Mouse (Mus musculus) splenic B cell, adult 2 months (primary cell): ENCODE data around the gene 5730522E02Rik.

Experiments used
- DNase-seq: peaks from one replicate; pipeline ENCODE4 v3.0.0-alpha.2; 2011; ENCODE audit warnings: low read depth, low spot score
- H3K27me3 ChIP-seq: 2 replicates; pipeline ENCODE4 v1.6.1; 2012; ENCODE audit warnings: mild to moderate bottlenecking, low read length, moderate library complexity, mixed read lengths; ENCODE audit not compliant: control insufficient read depth, poor library complexity, insufficient read depth, severe bottlenecking
- H3K36me3 ChIP-seq: 2 replicates; pipeline ENCODE4 v1.6.1; 2012; ENCODE audit warnings: mild to moderate bottlenecking, low read length, moderate library complexity, mixed read lengths; ENCODE audit not compliant: control insufficient read depth, poor library complexity, insufficient read depth, severe bottlenecking

The 5730522E02Rik gene

DNA sequence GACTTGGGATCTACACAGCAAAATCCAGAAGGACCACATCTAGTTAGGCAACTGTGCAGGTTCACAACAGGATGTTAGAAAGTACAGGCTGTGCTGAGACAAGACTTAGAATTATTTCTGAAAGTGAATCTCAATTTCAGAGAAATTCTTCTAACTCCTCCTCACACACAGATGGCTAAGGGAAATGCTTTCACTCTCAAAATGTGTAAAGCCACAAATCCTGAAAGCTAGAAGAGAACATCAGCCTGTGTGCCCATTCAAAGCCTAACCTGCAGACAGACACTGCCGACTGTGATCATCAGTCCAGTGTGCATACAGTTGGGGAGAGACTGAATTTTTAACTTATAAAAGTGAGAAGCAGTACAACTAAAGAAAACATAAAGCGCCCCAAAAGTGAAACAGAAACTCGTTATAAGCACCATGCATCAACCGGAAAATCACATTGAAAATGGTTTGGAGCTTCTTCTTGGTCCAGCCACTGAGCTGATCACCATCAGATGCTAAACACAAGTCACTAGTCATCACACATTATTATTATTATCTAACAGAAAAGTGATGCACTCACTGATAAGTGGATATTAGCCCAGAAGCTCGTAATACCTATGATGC is 45.8 kb downstream of the 5730522E02Rik start:
- DNase-seq = peak; percentile 4
- H3K27me3 ChIP-seq = no peaks in the 10 kb centered on the region
- no peaks in the 10 kb centered on the region for H3K36me3 ChIP-seq

DNA sequence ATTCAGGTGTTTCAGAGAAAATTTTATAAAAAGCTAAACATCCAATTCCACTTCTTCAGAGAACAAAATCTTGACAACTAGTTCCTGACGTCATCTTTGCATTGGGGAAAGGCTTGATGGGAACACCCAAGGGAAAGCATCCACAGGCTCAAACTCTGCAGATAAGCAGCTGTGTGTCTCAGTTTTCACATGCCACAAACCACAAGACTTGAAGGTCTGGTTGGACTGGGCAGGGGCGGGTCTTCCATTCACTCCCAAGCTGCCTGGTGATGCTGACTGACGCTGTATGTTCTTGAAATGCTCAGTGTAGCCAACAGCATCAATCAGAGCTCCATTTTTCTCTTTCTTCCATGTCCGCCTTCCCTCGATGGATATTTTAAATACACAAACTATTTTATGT is 49.2 kb downstream of the 5730522E02Rik start:
- DNase-seq = no peak
- no peaks in the 10 kb centered on the region for H3K27me3 ChIP-seq
- no peaks in the 10 kb centered on the region for H3K36me3 ChIP-seq

DNA sequence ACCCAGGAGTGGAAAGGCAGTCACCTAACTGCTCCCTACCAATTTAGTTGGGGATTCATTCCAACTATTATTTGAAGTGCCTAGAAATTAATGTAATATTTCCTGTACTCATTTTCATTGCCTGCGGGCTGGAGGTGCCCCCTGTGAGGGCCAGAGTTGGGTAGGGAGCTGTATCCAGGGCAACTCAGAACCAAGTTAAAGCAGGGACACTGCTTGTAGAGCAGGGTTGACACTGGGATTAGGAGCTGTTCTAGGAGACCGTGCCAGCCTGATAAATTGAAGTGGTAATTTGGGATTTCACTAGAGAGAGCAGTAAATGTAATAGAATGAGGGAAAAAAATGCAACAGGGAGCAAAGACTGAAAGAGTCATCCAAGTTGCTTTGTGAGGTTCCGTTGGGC is 51.5 kb downstream of the 5730522E02Rik start:
- DNase-seq = no peak
- Histone ChIP-seq H3K27me3 (no peaks in the 10 kb centered on the region), H3K36me3 (no peaks in the 10 kb centered on the region)

DNA sequence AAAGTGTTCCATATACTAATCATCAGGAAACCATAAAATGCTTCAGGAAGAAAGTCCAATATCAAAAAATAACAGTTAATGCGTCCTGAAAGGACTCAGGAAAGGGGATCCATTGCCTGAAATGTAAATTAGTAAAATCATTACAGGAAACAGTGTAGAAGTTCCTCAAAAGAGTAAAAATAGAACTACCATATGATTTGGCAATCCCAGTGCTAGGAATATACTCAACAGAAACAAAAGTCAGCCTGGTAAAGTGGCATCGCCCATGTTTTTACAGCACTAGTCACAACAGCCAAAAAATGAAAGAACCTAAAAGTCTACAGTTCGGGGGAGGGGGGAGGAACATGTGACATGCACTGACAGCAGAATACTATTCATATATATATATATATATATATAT is 70.5 kb downstream of the 5730522E02Rik start:
- no peaks in the 10 kb centered on the region for H3K36me3 ChIP-seq
- DNase-seq = no peak
- H3K27me3 ChIP-seq = no peaks in the 10 kb centered on the region

DNA sequence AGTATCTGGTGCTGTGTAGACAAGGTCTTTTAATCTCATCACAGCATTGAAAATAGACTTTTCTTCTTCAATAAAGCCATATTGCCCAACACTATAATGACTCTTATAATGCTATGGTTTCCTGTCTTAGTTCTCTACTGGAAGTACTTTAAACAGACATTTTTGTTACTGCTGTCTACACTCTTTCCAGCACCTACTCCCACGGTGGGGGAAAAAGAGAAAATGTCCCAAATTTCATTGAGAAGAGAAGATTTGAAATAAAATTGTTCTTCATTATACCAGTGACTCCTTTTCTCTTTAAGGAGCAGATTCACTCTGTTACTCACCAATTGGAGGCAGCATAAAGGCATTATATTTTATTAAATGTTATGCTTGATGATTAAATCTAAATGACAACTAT is 72.5 kb downstream of the 5730522E02Rik start:
- Histone ChIP-seq H3K36me3 (no peaks in the 10 kb centered on the region), H3K27me3 (no peaks in the 10 kb centered on the region)
- DNase-seq = no peak

DNA sequence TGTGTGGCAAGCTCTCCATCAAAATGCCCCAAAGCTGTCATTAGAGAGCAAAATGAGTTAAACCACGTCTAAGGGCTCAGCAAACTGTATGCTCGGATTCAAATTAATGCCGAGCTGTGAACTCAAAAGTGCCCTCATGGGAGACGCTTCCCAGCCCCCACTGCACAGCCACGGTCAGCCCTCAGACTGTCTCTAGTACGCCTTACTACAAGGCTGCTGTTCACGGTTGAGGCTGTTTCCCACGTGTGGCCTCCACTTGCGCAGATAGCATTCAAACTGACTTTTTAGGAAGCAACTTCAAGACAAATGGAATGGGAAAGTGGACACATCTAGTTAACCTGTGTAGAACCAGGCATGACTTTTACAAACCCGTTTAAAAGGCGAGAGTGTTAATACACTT is 79.7 kb downstream of the 5730522E02Rik start:
- no peak for DNase-seq
- H3K36me3 ChIP-seq = no peaks in the 10 kb centered on the region

DNA sequence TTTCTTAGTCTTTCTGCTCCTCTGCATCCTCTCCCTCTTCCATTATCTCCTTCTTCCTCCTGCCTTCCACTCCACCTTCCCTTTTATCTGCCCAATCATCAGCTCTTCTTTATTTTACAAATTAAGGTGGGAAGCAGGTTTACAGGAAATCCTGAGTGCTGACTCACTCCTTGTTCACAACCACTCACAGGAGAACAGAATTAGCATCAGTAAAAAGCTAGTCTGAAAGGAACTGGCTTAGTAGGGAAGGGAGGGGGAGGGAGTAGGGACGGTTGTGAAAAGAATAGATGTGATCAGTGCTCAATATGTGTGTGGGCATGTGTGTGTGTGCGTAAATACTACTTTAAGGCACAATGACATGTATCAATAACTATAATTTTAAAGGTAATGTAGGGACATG is 81.5 kb downstream of the 5730522E02Rik start:
- no peaks in the 10 kb centered on the region for H3K36me3 ChIP-seq
- DNase-seq = no peak
- H3K27me3 ChIP-seq = no peaks in the 10 kb centered on the region

More for the DNA sequence above, 79.7 kb downstream of the 5730522E02Rik start:
- no peaks in the 10 kb centered on the region for H3K27me3 ChIP-seq

DNA sequence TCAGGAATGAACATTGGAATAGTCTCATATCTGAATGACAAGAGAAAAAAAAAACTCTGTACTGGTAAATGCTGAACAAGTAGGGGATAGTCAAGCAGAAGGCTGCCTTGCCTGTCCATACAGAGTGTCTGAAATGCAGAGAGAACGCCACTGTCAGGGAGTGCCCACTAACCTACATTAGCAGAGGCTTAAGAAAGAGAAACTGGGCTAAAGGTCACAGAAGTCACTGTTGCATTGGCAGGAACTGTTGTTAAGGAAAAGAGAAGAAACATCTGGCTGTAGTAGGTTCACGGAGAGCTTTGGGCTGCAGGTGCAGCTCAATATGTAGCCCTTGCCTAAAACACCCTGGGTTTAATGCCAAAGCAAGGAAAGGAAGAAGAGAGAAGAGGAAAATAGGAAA is 82.2 kb downstream of the 5730522E02Rik start:
- no peaks in the 10 kb centered on the region for H3K36me3 ChIP-seq
- no peak for DNase-seq
- no peaks in the 10 kb centered on the region for H3K27me3 ChIP-seq

DNA sequence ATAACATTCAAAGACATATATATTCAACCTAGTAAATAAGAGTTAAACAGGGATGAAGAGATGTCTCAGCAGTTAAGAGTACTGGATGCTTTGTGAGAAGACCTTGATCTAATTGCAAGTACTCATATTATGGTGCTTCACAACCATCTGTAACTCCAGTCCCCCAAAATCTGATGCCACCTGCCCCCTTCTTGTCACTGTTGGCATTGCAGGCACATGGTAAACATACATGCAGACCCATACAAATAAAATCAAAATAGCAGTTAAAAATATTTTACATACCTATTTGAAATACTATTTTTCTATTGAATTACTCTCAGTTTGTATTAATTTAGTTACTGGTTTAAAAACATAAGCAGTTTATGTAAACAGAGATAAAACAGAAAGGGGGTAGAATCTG is 84.6 kb downstream of the 5730522E02Rik start:
- Histone ChIP-seq H3K27me3 (no peaks in the 10 kb centered on the region), H3K36me3 (no peaks in the 10 kb centered on the region)
- DNase-seq = no peak

DNA sequence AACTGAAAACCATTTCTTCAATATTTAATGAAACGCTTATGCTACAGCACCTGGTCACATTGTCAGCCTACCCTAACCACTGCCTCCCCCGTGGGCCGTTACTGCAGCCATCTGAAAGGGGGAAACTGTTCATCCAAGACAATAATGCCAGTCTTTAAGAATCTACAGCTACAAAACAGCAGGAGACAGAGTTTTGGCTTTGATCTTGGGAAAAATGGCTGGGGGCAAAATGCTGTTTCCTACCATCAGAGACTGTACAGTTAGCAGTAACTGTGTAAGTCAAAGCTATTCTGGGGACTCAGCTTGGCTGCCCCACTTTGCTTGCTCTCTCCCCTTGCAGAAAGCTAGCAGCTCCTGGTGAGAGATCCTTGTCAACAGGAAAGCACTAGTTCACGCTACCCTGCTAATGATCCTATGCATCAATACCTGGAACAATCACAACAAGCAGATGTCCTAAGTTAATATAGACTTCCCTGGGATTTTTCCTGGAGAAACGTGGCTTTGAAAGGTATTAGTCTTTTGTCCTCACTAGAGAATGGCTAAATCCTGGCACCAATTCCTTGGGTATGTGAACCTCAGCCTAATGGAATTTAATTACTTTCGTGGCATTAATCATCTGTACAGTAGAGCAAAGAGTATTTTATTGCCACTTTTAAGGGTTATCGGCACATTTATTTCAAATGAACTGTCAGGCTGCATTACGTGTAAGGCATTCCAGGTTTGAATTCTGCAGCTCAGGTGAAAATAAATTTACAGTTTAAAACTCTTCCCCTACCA is 89.6 kb downstream of the 5730522E02Rik start:
- H3K27me3 ChIP-seq = no peaks in the 10 kb centered on the region
- H3K36me3 ChIP-seq = no peaks in the 10 kb centered on the region
- DNase-seq = no peak

DNA sequence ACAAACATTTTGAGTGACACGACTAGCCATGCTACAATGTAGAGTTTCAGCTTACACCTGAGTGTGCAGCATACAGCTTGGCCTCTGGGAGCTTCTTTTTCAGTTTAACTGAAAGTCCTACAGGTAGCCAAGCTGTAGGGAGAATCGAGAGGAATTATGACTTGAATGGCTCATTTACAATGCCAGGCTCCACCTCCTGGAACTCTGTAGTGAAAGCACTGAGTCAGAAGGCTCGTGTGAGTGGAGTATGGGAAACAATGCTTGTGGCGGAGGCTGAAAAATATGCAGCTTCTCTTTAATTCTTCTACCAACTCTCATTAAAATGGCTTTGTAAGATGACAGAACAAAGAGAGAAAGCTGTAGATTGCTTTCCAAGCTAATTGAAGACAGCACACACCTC is 92.9 kb downstream of the 5730522E02Rik start:
- no peaks in the 10 kb centered on the region for H3K36me3 ChIP-seq
- H3K27me3 ChIP-seq = no peaks in the 10 kb centered on the region
- DNase-seq = no peak

DNA sequence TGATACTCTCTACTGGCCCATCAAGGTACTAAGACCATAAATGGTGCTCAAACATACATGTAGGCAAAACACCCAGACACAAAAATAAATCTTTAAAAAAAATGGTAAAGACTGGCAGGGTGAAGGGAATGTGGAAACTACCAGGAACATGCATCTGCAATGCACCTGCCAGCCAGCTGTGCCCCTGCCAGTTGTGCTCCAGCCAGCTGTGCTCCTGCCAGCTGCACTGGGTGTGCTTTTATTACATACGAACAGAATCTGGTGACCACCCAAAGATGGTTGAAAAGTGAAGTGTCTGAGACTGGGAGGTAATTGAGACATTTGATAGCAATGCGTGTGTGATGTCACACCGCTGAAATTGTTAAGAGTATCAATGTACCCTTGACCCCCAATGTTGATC is 98.4 kb downstream of the 5730522E02Rik start:
- no peaks in the 10 kb centered on the region for H3K27me3 ChIP-seq
- no peaks in the 10 kb centered on the region for H3K36me3 ChIP-seq
- no peak for DNase-seq

DNA sequence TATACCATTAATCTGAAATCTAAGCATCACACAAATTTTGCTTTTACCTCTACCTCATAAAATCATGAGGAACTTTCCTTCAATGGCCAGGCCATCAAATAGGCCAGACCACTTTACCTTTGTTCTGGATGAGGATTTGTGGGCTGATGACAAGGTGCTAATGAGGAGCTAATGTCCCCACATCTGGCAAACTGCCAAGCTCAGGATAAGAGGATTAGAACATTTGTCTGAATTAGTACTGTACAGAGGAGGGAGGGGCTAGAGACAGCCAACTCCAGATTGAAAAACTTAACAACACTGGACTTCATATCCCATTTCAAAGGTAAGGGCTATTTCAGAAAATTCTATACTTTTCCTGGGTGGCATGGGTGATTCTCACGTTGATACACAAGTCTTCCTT is 101.9 kb downstream of the 5730522E02Rik start:
- DNase-seq = no peak
- Histone ChIP-seq H3K27me3 (no peaks in the 10 kb centered on the region), H3K36me3 (no peaks in the 10 kb centered on the region)

DNA sequence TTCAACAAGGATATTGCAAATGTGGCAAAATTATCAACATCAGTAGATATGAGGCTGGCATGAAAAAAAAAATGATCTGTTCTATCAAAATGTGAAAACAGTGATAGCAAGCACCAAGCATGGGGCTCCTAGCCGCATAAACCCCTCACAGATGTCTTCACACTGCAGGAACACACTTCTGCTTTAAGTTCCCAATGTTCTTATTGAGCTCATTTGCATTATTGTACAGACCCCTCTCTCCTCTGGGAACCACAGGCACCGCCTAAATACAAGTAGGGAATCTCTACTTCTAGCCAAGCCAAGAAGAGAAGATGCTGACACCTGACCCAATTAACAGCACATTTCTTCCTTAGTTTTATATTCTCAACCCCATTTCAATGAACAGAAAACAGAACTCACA is 105.9 kb downstream of the 5730522E02Rik start:
- Histone ChIP-seq H3K27me3 (no peaks in the 10 kb centered on the region), H3K36me3 (no peaks in the 10 kb centered on the region)
- no peak for DNase-seq

DNA sequence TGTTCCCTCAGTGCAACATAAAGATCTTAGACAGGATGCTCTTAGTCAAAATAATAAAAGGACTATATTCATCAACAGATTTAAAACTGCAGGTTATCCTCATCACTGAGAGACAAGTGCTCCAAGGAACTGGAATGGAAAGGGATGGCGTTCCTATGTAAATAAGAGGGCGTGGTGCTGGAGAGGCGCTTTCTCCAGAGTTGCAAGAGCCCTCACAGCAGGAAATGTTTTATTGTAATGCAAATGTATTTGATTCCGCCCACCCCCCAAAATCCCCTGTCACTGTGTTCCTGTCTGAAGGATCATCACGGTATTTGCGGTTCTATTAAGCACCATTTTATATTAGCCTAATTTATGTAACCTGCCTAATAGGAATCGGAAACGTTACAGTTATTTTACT is 106.9 kb downstream of the 5730522E02Rik start:
- DNase-seq = no peak
- Histone ChIP-seq H3K36me3 (no peaks in the 10 kb centered on the region), H3K27me3 (no peaks in the 10 kb centered on the region)

DNA sequence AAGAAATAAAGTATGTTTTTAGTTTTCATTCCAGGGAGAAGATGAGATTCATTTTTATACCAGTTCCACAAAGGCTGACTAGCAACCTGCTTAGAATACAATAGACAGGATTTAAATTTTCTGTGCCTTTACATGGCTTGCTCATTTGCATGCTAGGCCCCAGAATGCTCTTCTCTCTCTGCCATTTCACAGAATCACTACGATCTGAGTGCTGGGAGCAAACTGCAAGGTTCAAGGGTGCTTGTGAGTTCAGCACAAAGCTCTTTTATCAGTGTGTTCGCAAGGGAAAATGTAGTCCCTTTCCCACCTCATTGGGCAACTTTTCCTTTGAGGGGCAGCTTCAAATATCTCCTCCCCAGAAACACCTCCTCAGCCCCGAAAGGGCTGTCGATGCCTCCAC is 107.7 kb downstream of the 5730522E02Rik start:
- no peak for DNase-seq

More for the DNA sequence above, 107.7 kb downstream of the 5730522E02Rik start:
- H3K27me3 ChIP-seq = no peaks in the 10 kb centered on the region
- no peaks in the 10 kb centered on the region for H3K36me3 ChIP-seq
